Mouse (Mus musculus): ENCODE results near the gene Tpsb2.

- no peak for TF ChIP-seq POLR2A (IDR thresholded peaks at IDR 0.05; ENCODE audit: low read depth, low read length)
- no peak for TF ChIP-seq CTCF (IDR thresholded peaks at IDR 0.05; ENCODE audit: extremely low read depth, insufficient read depth, insufficient read length, insufficient replicate concordance)
These were observed 47.8 kb upstream of the Tpsb2 start, which contains the start of gene Prss29 for GRCm38 (mm10) chr17:25318354-25318753.

Data from spleen, adult 2 months (tissue).